Mouse (Mus musculus): ENCODE data around the gene Gla. TPM values are rescaled to one million over a fixed set of nuclear protein-coding genes. Genes with fewer than 3 reads are reported as not detected.
A peak's percentile ranks its signal among the peaks of the same experiment; 100 is the strongest.

The Gla gene
- polyA plus RNA-seq, 1 experiment from 2014 or later: 2.4 TPM

DNA sequence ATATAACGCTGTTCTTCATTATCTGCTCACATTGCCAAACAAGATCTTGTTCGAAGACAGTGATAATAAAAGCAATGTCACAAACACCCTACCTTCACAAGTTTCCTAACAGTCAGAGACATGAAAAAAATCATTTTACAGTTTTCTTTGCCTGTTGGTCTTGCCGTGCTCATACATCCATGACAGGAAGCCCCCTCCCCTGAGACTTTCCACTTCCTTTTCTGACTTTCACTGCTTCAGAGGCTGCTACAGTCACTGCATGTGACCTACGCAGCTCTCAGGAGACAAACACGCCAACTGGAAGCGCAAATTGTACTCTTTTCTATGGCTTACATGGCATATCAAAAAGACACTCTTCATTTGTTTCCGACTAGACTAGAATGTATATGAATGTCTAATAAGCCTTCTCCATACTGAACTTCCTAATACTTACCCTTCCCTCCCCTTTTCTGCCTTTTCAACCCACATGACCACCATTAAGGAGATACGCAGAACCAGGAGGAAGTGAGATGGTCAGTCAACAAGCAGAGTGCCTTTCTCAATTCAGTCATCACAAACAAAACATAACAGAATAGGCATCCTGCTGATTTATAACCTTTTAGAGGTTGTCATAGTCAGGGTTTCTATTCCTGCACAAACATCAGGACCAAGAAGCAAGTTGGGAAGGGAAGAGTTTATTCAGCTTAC is 34.2 kb downstream of the Gla start:
- Histone ChIP-seq H3K4me2 (ENCODE audit: low read length) (no peak overlapping the region), H3K9me3 (ENCODE audit: control insufficient read depth, low read length) (no peaks in the 10 kb centered on the region), H3K4me3 (ENCODE audit: control insufficient read depth in 1 of 2, insufficient read depth in 1 of 2, low read depth in 1 of 2, low read length in 2 of 2) (no peak overlapping the region), H3K27me3 (ENCODE audit: control insufficient read depth, insufficient read depth, low read length) (no peaks in the 10 kb centered on the region), H3K36me3 (ENCODE audit: control insufficient read depth, insufficient read depth, low read length) (no peaks in the 10 kb centered on the region), H3K9ac (ENCODE audit: low read length) (no peak overlapping the region), H3K4me1 (ENCODE audit: control insufficient read depth in 2 of 2, insufficient read depth in 2 of 2, low read length in 2 of 2) (no peaks in the 10 kb centered on the region), H3K27ac (replicated peaks in 1 of 2; ENCODE audit: control insufficient read depth in 1 of 2, insufficient read depth in 1 of 2, low read depth in 2 of 2, low read length in 2 of 2) (no peak overlapping the region)
- 71% methylated on average over 8 of the region's 8 CpGs for WGBS
- ATAC-seq (ENCODE audit: insufficient number of reproducible peaks, insufficient read depth, low FRiP score, low read depth): no peak

- no peak for ATAC-seq (ENCODE audit: insufficient number of reproducible peaks, insufficient read depth, low FRiP score, low read depth)
- H3K27ac ChIP-seq (replicated peaks in 1 of 2; ENCODE audit: control insufficient read depth in 1 of 2, insufficient read depth in 1 of 2, low read depth in 2 of 2, low read length in 2 of 2): no peak overlapping the region
- H3K4me1 ChIP-seq (ENCODE audit: control insufficient read depth in 2 of 2, insufficient read depth in 2 of 2, low read length in 2 of 2): no peaks in the 10 kb centered on the region
- no peaks in the 10 kb centered on the region for H3K9me3 ChIP-seq (ENCODE audit: control insufficient read depth, low read length)
- no peak overlapping the region for H3K4me2 ChIP-seq (ENCODE audit: low read length)
- no peaks in the 10 kb centered on the region for H3K27me3 ChIP-seq (ENCODE audit: control insufficient read depth, insufficient read depth, low read length)
- no peak overlapping the region for H3K4me3 ChIP-seq (ENCODE audit: control insufficient read depth in 1 of 2, insufficient read depth in 1 of 2, low read depth in 1 of 2, low read length in 2 of 2)
- no peaks in the 10 kb centered on the region for H3K36me3 ChIP-seq (ENCODE audit: control insufficient read depth, insufficient read depth, low read length)
- 46% methylated on average over 4 of the region's 4 CpGs for WGBS
- no peak overlapping the region for H3K9ac ChIP-seq (ENCODE audit: low read length)
Measured at GRCm38 (mm10) chrX:134564326-134564725, 36.6 kb downstream of the Gla start.

GRCm38 (mm10) chrX:134554425-134554824 is 46.5 kb downstream of the Gla start:
- WGBS: 55% methylated on average over 6 of the region's 6 CpGs
- no peak for ATAC-seq (ENCODE audit: insufficient number of reproducible peaks, insufficient read depth, low FRiP score, low read depth)
- no peak overlapping the region for H3K9ac ChIP-seq (ENCODE audit: low read length)
- no peak overlapping the region for H3K27ac ChIP-seq (replicated peaks in 1 of 2; ENCODE audit: control insufficient read depth in 1 of 2, insufficient read depth in 1 of 2, low read depth in 2 of 2, low read length in 2 of 2)
- no peak overlapping the region for H3K4me2 ChIP-seq (ENCODE audit: low read length)
- no peaks in the 10 kb centered on the region for H3K27me3 ChIP-seq (ENCODE audit: control insufficient read depth, insufficient read depth, low read length)
- no peaks in the 10 kb centered on the region for H3K9me3 ChIP-seq (ENCODE audit: control insufficient read depth, low read length)
- no peaks in the 10 kb centered on the region for H3K36me3 ChIP-seq (ENCODE audit: control insufficient read depth, insufficient read depth, low read length)
- H3K4me1 ChIP-seq (ENCODE audit: control insufficient read depth in 2 of 2, insufficient read depth in 2 of 2, low read length in 2 of 2): no peaks in the 10 kb centered on the region
- no peak overlapping the region for H3K4me3 ChIP-seq (ENCODE audit: control insufficient read depth in 1 of 2, insufficient read depth in 1 of 2, low read depth in 1 of 2, low read length in 2 of 2)

DNA sequence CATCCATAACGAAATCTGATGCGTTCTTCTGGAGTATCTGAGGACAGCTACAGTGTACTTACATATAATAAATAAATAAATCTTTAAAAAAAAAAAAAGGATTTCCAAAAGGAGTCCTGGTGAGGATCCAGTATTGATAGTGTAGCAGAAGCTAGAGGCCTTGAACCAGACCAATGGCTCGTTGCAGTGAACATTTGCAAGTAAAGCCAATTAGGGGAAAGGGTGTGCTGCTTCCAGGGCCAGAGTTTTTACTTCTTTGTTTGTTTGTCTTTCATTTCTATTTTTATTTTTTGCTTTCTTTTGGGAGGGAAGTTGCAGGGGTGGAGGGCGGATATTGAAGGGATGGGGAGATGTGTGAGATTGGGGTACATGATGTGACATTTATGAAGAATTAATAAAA is 47.6 kb downstream of the Gla start:
- no peaks in the 10 kb centered on the region for H3K36me3 ChIP-seq (ENCODE audit: control insufficient read depth, insufficient read depth, low read length)
- WGBS: 73% methylated on average over 4 of the region's 4 CpGs
- H3K9ac ChIP-seq (ENCODE audit: low read length): no peak overlapping the region
- ATAC-seq (ENCODE audit: insufficient number of reproducible peaks, insufficient read depth, low FRiP score, low read depth): no peak
- H3K4me1 ChIP-seq (ENCODE audit: control insufficient read depth in 2 of 2, insufficient read depth in 2 of 2, low read length in 2 of 2): no peaks in the 10 kb centered on the region
- H3K9me3 ChIP-seq (ENCODE audit: control insufficient read depth, low read length): no peaks in the 10 kb centered on the region
- H3K27me3 ChIP-seq (ENCODE audit: control insufficient read depth, insufficient read depth, low read length): no peaks in the 10 kb centered on the region
- H3K27ac ChIP-seq (replicated peaks in 1 of 2; ENCODE audit: control insufficient read depth in 1 of 2, insufficient read depth in 1 of 2, low read depth in 2 of 2, low read length in 2 of 2): no peak overlapping the region
- H3K4me3 ChIP-seq (ENCODE audit: control insufficient read depth in 1 of 2, insufficient read depth in 1 of 2, low read depth in 1 of 2, low read length in 2 of 2): no peak overlapping the region
- no peak overlapping the region for H3K4me2 ChIP-seq (ENCODE audit: low read length)

DNA sequence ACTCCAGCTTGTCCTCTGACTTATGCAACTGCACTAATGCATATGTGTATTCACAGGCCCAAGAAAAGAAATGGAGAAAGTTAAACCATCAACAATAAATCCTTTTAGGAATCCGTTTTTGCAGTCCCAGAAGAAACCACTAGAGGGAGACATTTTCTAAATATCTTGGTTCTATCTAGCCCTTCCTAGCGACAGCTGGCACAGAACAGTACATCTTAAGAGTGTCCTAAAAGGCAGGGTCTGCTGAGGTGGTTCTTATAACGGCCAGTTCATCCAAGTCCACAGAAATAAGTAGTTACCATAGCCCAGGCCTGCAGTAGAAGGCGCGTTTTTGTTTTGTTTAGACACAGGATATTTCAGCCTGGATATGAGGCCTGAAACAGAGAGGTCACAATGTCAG is 50.0 kb downstream of the Gla start:
- H3K4me1 ChIP-seq (ENCODE audit: control insufficient read depth in 2 of 2, insufficient read depth in 2 of 2, low read length in 2 of 2): no peaks in the 10 kb centered on the region
- H3K9me3 ChIP-seq (ENCODE audit: control insufficient read depth, low read length): no peaks in the 10 kb centered on the region
- no peak overlapping the region for H3K9ac ChIP-seq (ENCODE audit: low read length)
- no peaks in the 10 kb centered on the region for H3K36me3 ChIP-seq (ENCODE audit: control insufficient read depth, insufficient read depth, low read length)
- H3K4me3 ChIP-seq (ENCODE audit: control insufficient read depth in 1 of 2, insufficient read depth in 1 of 2, low read depth in 1 of 2, low read length in 2 of 2): no peak overlapping the region
- no peak overlapping the region for H3K27ac ChIP-seq (replicated peaks in 1 of 2; ENCODE audit: control insufficient read depth in 1 of 2, insufficient read depth in 1 of 2, low read depth in 2 of 2, low read length in 2 of 2)
- WGBS: 9% methylated on average over 5 of the region's 5 CpGs
- H3K4me2 ChIP-seq (ENCODE audit: low read length): no peak overlapping the region
- no peaks in the 10 kb centered on the region for H3K27me3 ChIP-seq (ENCODE audit: control insufficient read depth, insufficient read depth, low read length)
- ATAC-seq (ENCODE audit: insufficient number of reproducible peaks, insufficient read depth, low FRiP score, low read depth): no peak

DNA sequence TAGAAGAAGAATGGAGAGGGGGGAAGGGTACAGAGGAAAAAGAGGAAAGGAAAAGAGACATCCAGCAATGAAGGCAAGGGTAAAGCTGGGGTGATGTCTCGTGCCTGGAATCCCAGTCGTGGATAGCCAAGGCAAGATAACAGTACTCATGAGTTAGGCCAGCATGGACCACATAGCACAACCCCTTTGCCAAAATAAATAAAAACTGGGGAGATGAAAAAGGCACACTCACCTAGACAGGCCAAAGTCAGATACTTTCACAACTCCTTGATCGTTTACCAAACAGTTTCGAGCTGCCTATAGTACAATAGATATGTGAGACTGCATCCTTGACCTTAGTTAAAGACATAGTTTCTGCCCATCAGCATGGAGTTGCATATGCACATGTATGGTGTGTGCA is 53.6 kb downstream of the Gla start:
- H3K4me3 ChIP-seq (ENCODE audit: control insufficient read depth in 1 of 2, insufficient read depth in 1 of 2, low read depth in 1 of 2, low read length in 2 of 2): no peak overlapping the region
- no peak overlapping the region for H3K27ac ChIP-seq (replicated peaks in 1 of 2; ENCODE audit: control insufficient read depth in 1 of 2, insufficient read depth in 1 of 2, low read depth in 2 of 2, low read length in 2 of 2)
- no peaks in the 10 kb centered on the region for H3K27me3 ChIP-seq (ENCODE audit: control insufficient read depth, insufficient read depth, low read length)
- ATAC-seq (ENCODE audit: insufficient number of reproducible peaks, insufficient read depth, low FRiP score, low read depth): no peak
- no peaks in the 10 kb centered on the region for H3K9me3 ChIP-seq (ENCODE audit: control insufficient read depth, low read length)
- 71% methylated on average over 4 of the region's 4 CpGs for WGBS
- H3K4me1 ChIP-seq (ENCODE audit: control insufficient read depth in 2 of 2, insufficient read depth in 2 of 2, low read length in 2 of 2): no peaks in the 10 kb centered on the region
- H3K36me3 ChIP-seq (ENCODE audit: control insufficient read depth, insufficient read depth, low read length): no peaks in the 10 kb centered on the region
- no peak overlapping the region for H3K9ac ChIP-seq (ENCODE audit: low read length)
- no peak overlapping the region for H3K4me2 ChIP-seq (ENCODE audit: low read length)

- peaks cover under 1% of the 10 kb centered on the region for H3K36me3 ChIP-seq (ENCODE audit: control insufficient read depth, insufficient read depth, low read length)
- H3K9ac ChIP-seq (ENCODE audit: low read length): peak overlapping the region; percentile 77; the same call in 1 of the 2 replicates
- no peaks in the 10 kb centered on the region for H3K9me3 ChIP-seq (ENCODE audit: control insufficient read depth, low read length)
- H3K4me2 ChIP-seq (ENCODE audit: low read length): peak overlapping the region; percentile 53
- H3K27ac ChIP-seq (replicated peaks in 1 of 2; ENCODE audit: control insufficient read depth in 1 of 2, insufficient read depth in 1 of 2, low read depth in 2 of 2, low read length in 2 of 2): peak overlapping the region; percentile 68 to 91
- ATAC-seq (ENCODE audit: insufficient number of reproducible peaks, insufficient read depth, low FRiP score, low read depth): no peak
- H3K4me3 ChIP-seq (ENCODE audit: control insufficient read depth in 1 of 2, insufficient read depth in 1 of 2, low read depth in 1 of 2, low read length in 2 of 2): peak overlapping the region; percentile 64 to 75
- WGBS: 20% methylated on average over 6 of the region's 6 CpGs
- no peaks in the 10 kb centered on the region for H3K4me1 ChIP-seq (ENCODE audit: control insufficient read depth in 2 of 2, insufficient read depth in 2 of 2, low read length in 2 of 2)
- no peaks in the 10 kb centered on the region for H3K27me3 ChIP-seq (ENCODE audit: control insufficient read depth, insufficient read depth, low read length)
Measured at GRCm38 (mm10) chrX:134541955-134542308, 59.0 kb downstream of the Gla start.
